Mouse (Mus musculus) brain, embryonic 14.5 days (tissue): Measurements from ENCODE around the gene B4galt7. TPM values are rescaled to one million over a fixed set of nuclear protein-coding genes. Genes with fewer than 3 reads are reported as not detected.
A peak's percentile ranks its signal among the peaks of the same experiment; 100 is the strongest.

Source experiments
- DNase-seq: peaks from one replicate; pipeline ENCODE4 v3.0.0-alpha.2; 2011; ENCODE audit warnings: low read depth
- CTCF ChIP-seq: fragments of 200-500 bp; IDR thresholded peaks from 2 replicates; pipeline ENCODE4 v1.5.1; 2012; ENCODE audit warnings: inconsistent platforms, mild to moderate bottlenecking, moderate library complexity, borderline replicate concordance; ENCODE audit not compliant: insufficient read depth, insufficient read length; ENCODE audit errors: extremely low read depth
- POLR2A ChIP-seq: fragments of 200-500 bp; IDR thresholded peaks from 2 replicates; pipeline ENCODE4 v1.6.1; 2012; ENCODE audit warnings: mild to moderate bottlenecking, inconsistent platforms, borderline replicate concordance; ENCODE audit not compliant: poor library complexity, insufficient read depth, insufficient read length, severe bottlenecking; ENCODE audit errors: extremely low read depth
- polyA plus RNA-seq: library from polyadenylated mRNA; depleted of rRNA; stranded (reverse); fragments of >200 nt; gene quantifications from 2 replicates; pipeline ENCODE4 v1.2.3, GENCODE M21; 2012; rRNA removed

The B4galt7 gene
- polyA plus RNA-seq, 1 experiment: 47.2 TPM

- no peak for TF ChIP-seq POLR2A
- TF ChIP-seq CTCF: no peak
Observed at GRCm38 (mm10) chr13:55636185-55636983, 36.7 kb downstream of the B4galt7 start.

GRCm38 (mm10) chr13:55640480-55640879, 40.8 kb downstream of the B4galt7 start:
- peak; percentile 79 for DNase-seq
- peak; percentile 82 for TF ChIP-seq CTCF

More at GRCm38 (mm10) chr13:55636185-55636983, 36.7 kb downstream of the B4galt7 start:
- no peak for DNase-seq

- TF ChIP-seq CTCF (peak; percentile 41; the same call in 1 of the 2 replicates), POLR2A (no peak)
- DNase-seq: peak; percentile 49
Observed at GRCm38 (mm10) chr13:55644525-55644924, 44.8 kb downstream of the B4galt7 start.

- TF ChIP-seq CTCF (peak; percentile 35; the same call in 1 of the 2 replicates), POLR2A (no peak)
- DNase-seq: peak; percentile 8
Observed at GRCm38 (mm10) chr13:55650098-55650497, 50.4 kb downstream of the B4galt7 start.

- no peak for TF ChIP-seq POLR2A
- no peak for TF ChIP-seq CTCF
- no peak for DNase-seq
Observed at GRCm38 (mm10) chr13:55650980-55651379, 51.3 kb downstream of the B4galt7 start.

Other genes with a start within 250 kb of the B4galt7 start
- gene Lman2, start 237.1 kb upstream of the B4galt7 start, polyA plus RNA-seq: 61.7 and 66.2 TPM in 2 replicates
- 0.51 and 0.69 TPM in 2 replicates for gene Rgs14, start 230.2 kb upstream of the B4galt7 start, polyA plus RNA-seq
- 0.06 and 0.10 TPM in 2 replicates for gene Slc34a1, start 201.7 kb upstream of the B4galt7 start, polyA plus RNA-seq
- gene Pfn3, start 184.7 kb upstream of the B4galt7 start, polyA plus RNA-seq: 0.51 and 0.66 TPM in 2 replicates
- gene F12, start 173.1 kb upstream of the B4galt7 start, polyA plus RNA-seq: 0.13 and 0.26 TPM in 2 replicates
- 79.6 and 92.1 TPM in 2 replicates for gene Grk6, start 154.8 kb upstream of the B4galt7 start, polyA plus RNA-seq
- 75.5 and 77.4 TPM in 2 replicates for gene Prr7, start 135.6 kb upstream of the B4galt7 start, polyA plus RNA-seq
- gene Dbn1, start 111.8 kb upstream of the B4galt7 start, polyA plus RNA-seq: 809 and 867 TPM in 2 replicates
- gene Pdlim7, start 86.2 kb upstream of the B4galt7 start, polyA plus RNA-seq: 118 and 126 TPM in 2 replicates
- gene Dok3, start 70.6 kb upstream of the B4galt7 start, polyA plus RNA-seq: 15.9 and 20.0 TPM in 2 replicates
- 92.4 and 109 TPM in 2 replicates for gene Ddx41, start 63.2 kb upstream of the B4galt7 start, polyA plus RNA-seq
- 161 and 190 TPM in 2 replicates for gene Fam193b, start 28.8 kb upstream of the B4galt7 start, polyA plus RNA-seq
- 98.7 and 99.3 TPM in 2 replicates for gene Tmed9, start 26.2 kb upstream of the B4galt7 start, polyA plus RNA-seq
- 74.6 and 80.9 TPM in 2 replicates for gene Caml, start 23.1 kb downstream of the B4galt7 start, polyA plus RNA-seq
- 46.6 and 52.7 TPM in 2 replicates for gene Ddx46, start 35.1 kb downstream of the B4galt7 start, polyA plus RNA-seq
- gene B230219D22Rik, start 93.2 kb downstream of the B4galt7 start, polyA plus RNA-seq: 93.4 and 93.8 TPM in 2 replicates
- gene Txndc15, start 114.8 kb downstream of the B4galt7 start, polyA plus RNA-seq: 73.0 and 73.1 TPM in 2 replicates
- gene Pcbd2, start 127.5 kb downstream of the B4galt7 start, polyA plus RNA-seq: 12.6 and 17.5 TPM in 2 replicates
- 0.05 and 0.06 TPM in 2 replicates for gene Catsper3, start 184.7 kb downstream of the B4galt7 start, polyA plus RNA-seq
- gene Pitx1, start 236.3 kb downstream of the B4galt7 start, polyA plus RNA-seq: 1.3 and 1.4 TPM in 2 replicates